ENCODE assay signal across 12 mouse cellular contexts in the genomic region with DNA sequence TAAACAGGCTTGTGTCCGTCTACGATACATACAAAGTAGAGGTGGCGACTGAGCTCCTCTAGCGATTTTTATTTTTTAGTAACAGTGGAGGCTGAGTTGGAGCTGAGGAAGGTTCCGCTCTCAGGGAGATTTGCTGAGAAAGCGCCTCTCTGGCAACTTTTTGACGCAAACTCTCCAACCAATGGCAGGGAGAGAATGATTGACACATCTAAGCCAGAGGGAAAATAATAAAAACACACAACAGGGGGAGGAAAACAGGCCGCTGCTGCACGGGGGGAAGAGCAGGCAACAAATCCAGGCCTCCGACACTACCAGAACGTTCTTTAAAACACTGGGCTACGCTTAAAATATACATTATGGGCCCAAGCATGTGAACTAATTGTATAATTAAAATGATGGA. TPM values are rescaled to one million over a fixed set of nuclear protein-coding genes. Genes with fewer than 3 reads are reported as not detected.
DNase-seq lines count a peak whose midpoint lies in the region; ATAC-seq lines count a peak whose summit lies in the region.
"Had no signal": no experiment of that assay in that cellular context is flagged by ENCODE, and none has a peak within 500 bp of the region (broad histone marks: within the 10 kb centered on the region; RNA-seq: fewer than 3 reads in every experiment).

No protein-coding gene starts in this region.

- DNase-seq in cerebellum, adult 11 months: peak; percentile 43
- no peak for DNase-seq in cerebellum, postnatal 4 days (ENCODE audit: low spot score in 2 of 2)
- peak; percentile 62 for DNase-seq in cerebellum, adult 9-11 months
- DNase-seq in frontal cortex, postnatal 36 days (ENCODE audit: low spot score in 2 of 2): no peak
- DNase-seq in spleen, adult 12 weeks (ENCODE audit: low spot score): no peak
- DNase-seq in layer of hippocampus, postnatal 10 days (ENCODE audit: low spot score in 2 of 2): no peak

- peak; percentile 13; the same call in 1 of the 2 replicates for ATAC-seq in forebrain, embryonic 12.5 days (ENCODE audit: low FRiP score)
- peak; percentile 66 for ATAC-seq in midbrain, embryonic 15.5 days (replicated peaks)
- ATAC-seq: activated CD4-positive, CD25-positive, alpha-beta regulatory T cell, adult 4 months had no signal

- H3K4me3 ChIP-seq in forebrain, embryonic 12.5 days (replicated peaks): peak overlapping the region; percentile 58
- H3K4me3 ChIP-seq in midbrain, embryonic 15.5 days: peak overlapping the region; percentile 43
- H3K4me3 ChIP-seq: limb, embryonic 13.5 days; lung, embryonic 15.5 days; myocyte had no signal

- H3K36me3 ChIP-seq in forebrain, embryonic 12.5 days (replicated peaks): no peaks in the 10 kb centered on the region
- no peaks in the 10 kb centered on the region for H3K36me3 ChIP-seq in midbrain, embryonic 15.5 days (replicated peaks)
- H3K36me3 ChIP-seq: limb, embryonic 13.5 days; lung, embryonic 15.5 days had no signal

- H3K27ac ChIP-seq in forebrain, embryonic 12.5 days: peak overlapping the region; percentile 84; the same call in 1 of the 2 replicates
- peak overlapping the region; percentile 80 for H3K27ac ChIP-seq in midbrain, embryonic 15.5 days
- H3K27ac ChIP-seq: limb, embryonic 13.5 days; lung, embryonic 15.5 days had no signal

- H3K4me1 ChIP-seq in forebrain, embryonic 12.5 days: peaks cover 36% of the 10 kb centered on the region
- peaks cover 13% of the 10 kb centered on the region for H3K4me1 ChIP-seq in midbrain, embryonic 15.5 days
- H3K4me1 ChIP-seq: lung, embryonic 15.5 days had no signal

- H3K4me2 ChIP-seq in forebrain, embryonic 12.5 days: peak overlapping the region; percentile 66
- peak overlapping the region; percentile 56 for H3K4me2 ChIP-seq in midbrain, embryonic 15.5 days
- H3K4me2 ChIP-seq: limb, embryonic 13.5 days; lung, embryonic 15.5 days had no signal

- peak overlapping the region; percentile 82 for H3K9ac ChIP-seq in forebrain, embryonic 12.5 days
- peak overlapping the region; percentile 42; the same call in 1 of the 2 replicates for H3K9ac ChIP-seq in midbrain, embryonic 15.5 days
- H3K9ac ChIP-seq: limb, embryonic 13.5 days; lung, embryonic 15.5 days had no signal

- no peaks in the 10 kb centered on the region for H3K9me3 ChIP-seq in forebrain, embryonic 12.5 days
- no peaks in the 10 kb centered on the region for H3K9me3 ChIP-seq in midbrain, embryonic 15.5 days
- H3K9me3 ChIP-seq: limb, embryonic 13.5 days; lung, embryonic 15.5 days had no signal

- 1% methylated on average over 12 of the region's 12 CpGs for WGBS in forebrain, embryonic 12.5 days
- WGBS in midbrain, embryonic 15.5 days: 6% methylated on average over 12 of the region's 12 CpGs

- H3K27me3 ChIP-seq in forebrain, embryonic 12.5 days: peaks cover 68% of the 10 kb centered on the region
- no peaks in the 10 kb centered on the region; the same call in 1 of the 2 replicates for H3K27me3 ChIP-seq in midbrain, embryonic 15.5 days (replicated peaks)

RNA-seq across cellular contexts. Expression of gene Otx2, which starts 6.2 kb away (rescaled TPM):
- 56.7 and 59.3 TPM in 2 replicates for polyA plus RNA-seq in forebrain, embryonic 12.5 days (2016; fragmentation: Nextera tagmentation; extraction: Ambion mirVana)
- 83.5 and 83.6 TPM in 2 replicates for polyA plus RNA-seq in midbrain, embryonic 15.5 days (2015; fragmentation: Nextera tagmentation; extraction: Ambion mirVana)
- total RNA-seq in layer of hippocampus, postnatal 10 days (2021): 1 to 10 TPM in 1 of 2 experiments, under 1 TPM in 1; 0.74 to 3.1 TPM
- polyA plus RNA-seq: limb, embryonic 13.5 days; lung, embryonic 15.5 days; myocyte had no signal

Comparison
In these comparisons a context has a peak if more than half of its experiments do, and no peak if none do; other contexts are left out.
1. DNase-seq: peak in cerebellum, adult 11 months (single experiment) and cerebellum, adult 9-11 months (single experiment); none in cerebellum, postnatal 4 days (0 of 2), frontal cortex, postnatal 36 days (0 of 2), spleen, adult 12 weeks (single experiment) and layer of hippocampus, postnatal 10 days (0 of 2).